Mouse (Mus musculus): ENCODE measurements around the gene Rhoa. TPM values are rescaled to one million over a fixed set of nuclear protein-coding genes. Genes with fewer than 3 reads are reported as not detected.
A peak's percentile ranks its signal among the peaks of the same experiment; 100 is the strongest.

Gene Rhoa
- polyA plus RNA-seq, 1 experiment from 2014 or later, result 288 TPM

DNA sequence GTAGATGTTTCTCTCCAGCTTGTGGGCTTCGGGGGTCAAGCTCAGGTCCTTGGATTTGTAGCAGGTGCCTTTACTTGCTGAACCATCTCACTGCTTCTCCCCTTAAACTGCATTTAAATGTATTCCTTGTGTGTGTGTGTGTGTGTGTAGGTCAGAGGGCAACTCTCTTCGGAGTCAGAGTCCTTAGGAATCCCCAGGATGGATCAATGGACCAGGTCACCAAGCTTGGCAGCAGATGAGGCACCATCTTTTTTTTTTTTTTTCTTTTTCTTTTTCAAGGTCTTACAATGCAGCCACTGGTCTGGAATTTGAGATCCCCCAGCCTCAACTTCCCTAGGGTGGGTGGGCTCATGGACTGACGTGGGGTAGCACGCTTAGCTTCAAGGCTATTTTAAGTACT, 38.5 kb downstream of the Rhoa start:
- 85% methylated on average over 4 of the region's 4 CpGs for WGBS
- Histone ChIP-seq H3K4me3 (replicated peaks) (no peak overlapping the region), H3K4me2 (replicated peaks) (no peak overlapping the region), H3K27ac (no peak overlapping the region), H3K27me3 (no peaks in the 10 kb centered on the region), H3K36me3 (no peaks in the 10 kb centered on the region), H3K4me1 (replicated peaks) (peaks cover 43% of the 10 kb centered on the region), H3K9me3 (no peaks in the 10 kb centered on the region), H3K9ac (replicated peaks) (no peak overlapping the region)
- ATAC-seq, result no peak

DNA sequence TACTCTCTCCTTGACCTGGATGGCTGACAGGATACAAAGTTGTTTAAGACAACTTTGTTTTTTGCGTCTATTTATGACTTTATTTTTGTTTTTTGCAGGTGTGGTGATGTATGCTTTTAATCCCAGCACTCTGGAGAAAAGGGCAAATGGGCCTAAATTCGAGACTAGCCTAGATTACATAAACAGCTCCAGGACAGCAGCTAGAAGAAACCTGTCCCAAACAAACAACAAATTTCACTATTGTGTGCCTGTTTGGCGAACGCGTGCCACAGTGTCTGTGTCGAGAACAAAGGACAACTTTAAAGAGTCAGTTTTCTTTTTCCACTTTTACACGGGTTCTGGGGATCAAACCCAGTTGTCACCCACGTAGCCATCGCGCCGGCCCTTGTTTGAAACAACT, 41.1 kb downstream of the Rhoa start:
- H3K4me3 ChIP-seq (replicated peaks), result peak overlapping the region; percentile 75
- peaks cover 24% of the 10 kb centered on the region for H3K36me3 ChIP-seq
- H3K9me3 ChIP-seq, result no peaks in the 10 kb centered on the region
- ATAC-seq, result no peak
- H3K9ac ChIP-seq (replicated peaks), result peak overlapping the region; percentile 86
- peak overlapping the region; percentile 75 for H3K4me2 ChIP-seq (replicated peaks)
- H3K4me1 ChIP-seq (replicated peaks), result peaks cover 30% of the 10 kb centered on the region
- no peaks in the 10 kb centered on the region for H3K27me3 ChIP-seq
- WGBS, result 4% methylated on average over 11 of the region's 11 CpGs
- H3K27ac ChIP-seq, result peak overlapping the region; percentile 98

DNA sequence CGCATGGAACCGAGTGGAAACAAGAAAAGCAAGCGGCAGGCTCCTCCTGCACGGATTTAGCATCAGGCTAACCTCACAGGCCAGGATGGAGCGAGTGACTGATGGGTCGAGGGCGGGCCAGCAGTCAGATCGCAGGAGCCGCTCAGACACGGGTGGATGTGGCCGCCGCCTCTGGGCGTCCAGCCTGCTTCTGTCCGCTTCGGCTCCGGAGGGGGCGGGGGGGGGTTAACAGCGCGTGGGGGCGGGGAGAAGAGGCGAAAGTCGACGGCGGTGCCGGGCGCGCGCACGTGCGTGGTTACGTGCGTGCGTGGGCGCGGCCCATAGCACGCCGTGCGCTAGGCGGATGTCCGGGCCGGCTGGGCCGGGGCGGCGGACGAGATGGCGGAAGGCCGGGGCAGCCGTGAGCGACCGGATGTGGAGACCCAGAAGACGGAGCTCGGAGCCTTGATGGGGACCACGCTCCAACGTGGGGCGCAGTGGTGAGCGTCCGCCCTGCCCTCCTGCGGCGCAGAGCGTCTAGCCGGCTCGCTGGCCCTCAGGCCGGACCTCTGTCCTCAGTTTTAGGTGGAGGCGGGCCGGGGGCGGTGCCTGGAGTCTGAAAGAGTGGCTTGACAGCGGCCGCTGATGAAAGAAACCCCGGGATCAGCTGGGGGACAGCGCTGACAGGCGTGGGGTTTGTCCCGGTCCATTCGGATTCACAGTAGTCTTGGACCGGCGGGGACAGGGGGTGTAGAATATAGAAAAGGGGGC, 41.8 kb downstream of the Rhoa start, which contains the start of gene Usp4:
Gene Usp4 (plus strand): TSS at position 314 of the 750 bp plus-strand sequence.
- Histone ChIP-seq H3K9ac (replicated peaks) (peak within 1 kb of the TSS; percentile 86), H3K36me3 (peaks cover 30% of the 10 kb centered on the region), H3K27ac (peak within 1 kb of the TSS; percentile 98), H3K27me3 (no peaks in the 10 kb centered on the region), H3K9me3 (no peaks in the 10 kb centered on the region), H3K4me1 (replicated peaks) (peaks cover 30% of the 10 kb centered on the region), H3K4me3 (replicated peaks) (peak within 1 kb of the TSS; percentile 75), H3K4me2 (replicated peaks) (peak within 1 kb of the TSS; percentile 75)
- peak; percentile 98 for ATAC-seq
- under 1% methylated on average over 63 of the region's 75 CpGs for WGBS

DNA sequence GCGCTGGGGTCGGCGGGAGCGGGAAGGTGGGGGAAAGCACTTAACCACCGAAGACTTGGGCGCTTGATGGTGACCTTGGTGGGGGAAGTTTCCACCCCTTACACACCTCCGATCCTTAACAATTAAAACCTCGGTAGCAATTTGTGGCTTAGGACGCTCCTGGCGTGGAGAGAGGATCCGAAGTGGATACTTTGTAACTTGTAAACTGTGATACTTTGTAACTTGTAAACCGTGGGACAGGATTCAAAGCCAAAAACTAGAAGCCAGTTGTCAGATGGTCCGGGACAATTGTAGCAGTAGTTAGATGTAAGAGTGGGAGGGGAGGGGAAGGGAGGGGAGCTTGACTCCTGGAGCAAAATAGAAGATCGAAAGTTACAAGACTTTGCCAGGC, 42.4 kb downstream of the Rhoa start:
- ATAC-seq, result no peak
- H3K27ac ChIP-seq, result peak overlapping the region; percentile 98
- H3K4me3 ChIP-seq (replicated peaks), result peak overlapping the region; percentile 75

DNA sequence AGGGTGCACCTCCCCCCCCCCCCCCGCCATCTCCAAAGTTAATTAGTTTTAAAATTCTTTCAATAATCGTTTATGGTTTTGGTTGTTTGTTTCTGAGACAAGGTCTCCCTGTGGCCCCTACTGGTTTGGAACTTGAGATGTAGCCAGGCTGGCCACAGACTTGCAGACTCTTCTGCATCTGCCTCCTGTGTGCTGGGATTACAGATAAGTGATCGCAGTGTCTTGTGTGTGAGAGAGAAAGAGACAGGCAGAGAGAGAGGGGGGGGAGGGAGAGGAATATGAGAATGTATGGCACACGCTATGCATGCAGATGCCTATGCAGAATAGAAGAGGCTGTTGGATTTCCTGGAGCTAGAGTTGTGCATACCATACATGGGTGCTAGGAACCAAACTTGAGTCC, 43.8 kb downstream of the Rhoa start:
- H3K36me3 ChIP-seq, result peaks cover 51% of the 10 kb centered on the region
- no peak overlapping the region for H3K9ac ChIP-seq (replicated peaks)
- 0 out of 2 replicates have a peak overlapping the region, but pooled peaks have one; percentile 75 for H3K4me2 ChIP-seq (replicated peaks)
- no peaks in the 10 kb centered on the region for H3K27me3 ChIP-seq
- peaks cover 30% of the 10 kb centered on the region for H3K4me1 ChIP-seq (replicated peaks)
- H3K4me3 ChIP-seq (replicated peaks), result no peak overlapping the region
- H3K9me3 ChIP-seq, result no peaks in the 10 kb centered on the region
- no peak for ATAC-seq
- 92% methylated on average over 4 of the region's 4 CpGs for WGBS
- H3K27ac ChIP-seq, result no peak overlapping the region

More for the DNA sequence above, 42.4 kb downstream of the Rhoa start:
- 9% methylated on average over 14 of the region's 14 CpGs for WGBS
- Histone ChIP-seq H3K4me1 (replicated peaks) (peaks cover 30% of the 10 kb centered on the region), H3K9me3 (no peaks in the 10 kb centered on the region), H3K36me3 (peaks cover 36% of the 10 kb centered on the region), H3K27me3 (no peaks in the 10 kb centered on the region), H3K4me2 (replicated peaks) (peak overlapping the region; percentile 75), H3K9ac (replicated peaks) (peak overlapping the region; percentile 86)

DNA sequence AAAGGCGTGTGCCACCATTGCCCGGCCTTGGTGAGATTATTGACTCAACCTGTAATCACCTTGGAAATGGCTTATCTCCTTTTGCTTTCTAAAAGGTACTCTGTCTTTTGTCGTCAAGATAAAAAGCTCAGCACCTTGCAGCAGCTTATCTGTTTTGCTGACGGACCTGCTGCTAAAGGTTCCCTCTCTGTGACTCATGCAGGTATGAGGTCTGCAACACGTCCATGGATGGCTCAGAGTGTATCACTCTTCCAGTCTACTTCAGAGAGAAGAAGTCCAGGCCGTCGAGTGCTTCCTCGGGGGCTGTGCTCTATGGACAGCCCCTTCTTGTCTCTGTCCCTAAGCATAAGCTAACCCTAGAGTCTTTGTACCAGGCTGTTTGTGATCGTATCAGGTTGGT, 72.3 kb downstream of the Rhoa start:
- H3K27me3 ChIP-seq, result no peaks in the 10 kb centered on the region
- H3K9me3 ChIP-seq, result no peaks in the 10 kb centered on the region
- H3K4me3 ChIP-seq (replicated peaks), result no peak overlapping the region
- 93% methylated on average over 9 of the region's 9 CpGs for WGBS
- no peak overlapping the region for H3K27ac ChIP-seq
- ATAC-seq, result no peak
- no peak overlapping the region for H3K4me2 ChIP-seq (replicated peaks)
- no peak overlapping the region for H3K9ac ChIP-seq (replicated peaks)
- peaks cover 95% of the 10 kb centered on the region for H3K36me3 ChIP-seq
- no peaks in the 10 kb centered on the region for H3K4me1 ChIP-seq (replicated peaks)

DNA sequence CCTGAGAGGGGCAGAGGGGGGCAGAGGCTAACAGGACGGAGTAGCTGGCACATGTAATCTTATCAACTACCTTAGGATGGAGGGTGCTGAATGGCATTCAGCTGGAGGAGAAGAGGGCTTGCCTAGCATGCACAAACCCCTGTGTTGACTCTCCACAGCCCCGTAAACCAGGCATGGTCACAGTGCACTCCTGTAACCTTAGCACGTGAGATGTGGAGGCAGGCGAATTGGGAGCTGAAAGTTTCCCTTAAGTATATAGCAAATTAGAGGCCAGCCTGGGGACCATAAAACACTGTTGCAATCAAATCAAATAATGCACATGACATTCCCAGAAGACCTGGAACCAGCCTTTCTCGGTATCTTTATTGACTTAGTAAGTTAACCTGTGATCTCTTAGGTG, 72.8 kb downstream of the Rhoa start:
- H3K9ac ChIP-seq (replicated peaks), result no peak overlapping the region
- no peaks in the 10 kb centered on the region for H3K4me1 ChIP-seq (replicated peaks)
- H3K4me3 ChIP-seq (replicated peaks), result no peak overlapping the region
- H3K4me2 ChIP-seq (replicated peaks), result no peak overlapping the region
- peaks cover 95% of the 10 kb centered on the region for H3K36me3 ChIP-seq
- no peak for ATAC-seq
- H3K27ac ChIP-seq, result no peak overlapping the region
- H3K27me3 ChIP-seq, result no peaks in the 10 kb centered on the region
- no peaks in the 10 kb centered on the region for H3K9me3 ChIP-seq
- 95% methylated on average over 5 of the region's 5 CpGs for WGBS

DNA sequence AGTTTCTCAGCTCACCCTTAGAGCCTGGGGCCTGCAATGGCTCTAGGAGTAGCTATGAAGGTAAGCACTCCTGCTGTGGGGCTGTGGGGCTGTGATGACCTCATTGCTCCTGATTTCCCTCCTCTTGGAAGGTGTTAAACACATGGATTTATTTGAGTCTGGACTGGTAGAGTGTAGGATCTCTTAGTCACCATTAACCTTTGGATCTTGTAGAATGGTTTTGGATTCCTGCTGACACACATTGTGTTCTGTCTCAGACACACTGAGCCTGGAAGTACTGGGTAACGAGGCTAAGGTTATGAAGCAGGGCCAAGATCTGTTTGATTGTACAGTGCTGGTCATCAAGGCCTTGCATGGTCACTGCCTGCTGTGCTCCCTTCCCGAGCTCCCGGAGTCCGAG, 73.4 kb downstream of the Rhoa start:
- Histone ChIP-seq H3K27me3 (no peaks in the 10 kb centered on the region), H3K9me3 (no peaks in the 10 kb centered on the region), H3K4me2 (replicated peaks) (no peak overlapping the region), H3K4me3 (replicated peaks) (no peak overlapping the region), H3K36me3 (peaks cover 95% of the 10 kb centered on the region), H3K27ac (no peak overlapping the region), H3K9ac (replicated peaks) (no peak overlapping the region), H3K4me1 (replicated peaks) (no peaks in the 10 kb centered on the region)
- no peak for ATAC-seq
- 93% methylated on average over 4 of the region's 4 CpGs for WGBS

DNA sequence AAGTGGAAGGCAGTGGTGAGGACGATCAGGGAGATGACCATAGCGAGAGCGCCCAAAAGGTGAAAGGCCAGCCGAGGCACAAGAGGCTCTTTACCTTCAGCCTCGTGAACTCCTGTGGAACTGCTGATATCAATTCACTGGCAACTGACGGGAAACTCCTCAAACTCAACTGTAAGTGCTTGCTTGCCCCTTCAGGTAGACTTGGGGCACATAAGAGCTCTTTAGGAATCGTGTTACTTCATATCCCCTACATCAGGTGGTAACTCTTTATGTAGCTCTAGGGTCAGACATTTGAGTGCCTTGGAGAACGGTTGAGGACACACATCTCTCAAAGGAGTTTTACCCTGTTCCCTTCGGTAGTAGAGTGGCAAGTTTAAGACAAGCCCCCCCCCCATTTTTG, 75.5 kb downstream of the Rhoa start:
- H3K4me3 ChIP-seq (replicated peaks), result no peak overlapping the region
- no peaks in the 10 kb centered on the region for H3K9me3 ChIP-seq
- H3K4me1 ChIP-seq (replicated peaks), result no peaks in the 10 kb centered on the region
- WGBS, result 96% methylated on average over 9 of the region's 9 CpGs
- H3K27me3 ChIP-seq, result no peaks in the 10 kb centered on the region
- peaks cover 96% of the 10 kb centered on the region for H3K36me3 ChIP-seq
- no peak for ATAC-seq
- no peak overlapping the region for H3K9ac ChIP-seq (replicated peaks)
- no peak overlapping the region for H3K4me2 ChIP-seq (replicated peaks)
- no peak overlapping the region for H3K27ac ChIP-seq

DNA sequence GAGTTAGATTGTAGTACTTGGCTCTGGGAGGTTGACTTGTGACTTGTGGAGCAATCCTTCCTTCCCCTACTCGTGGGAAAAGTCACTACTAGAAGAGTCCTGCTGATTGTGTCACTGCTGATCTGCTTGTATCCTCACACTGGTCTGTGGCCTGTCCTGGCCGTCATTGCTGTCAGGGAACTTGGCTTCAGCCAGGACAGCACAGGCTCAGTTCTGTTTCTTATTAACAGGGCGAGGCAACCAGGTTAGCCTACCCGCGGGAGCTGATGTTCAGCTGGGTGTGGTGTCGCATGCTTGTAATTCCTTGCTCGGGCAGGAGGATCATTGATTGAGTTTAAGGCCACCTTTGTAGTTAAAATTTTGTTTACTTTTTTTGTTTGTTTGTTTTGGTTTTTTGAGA, 79.1 kb downstream of the Rhoa start:
- WGBS, result 89% methylated on average over 7 of the region's 7 CpGs
- ATAC-seq, result no peak
- Histone ChIP-seq H3K4me3 (replicated peaks) (no peak overlapping the region), H3K27ac (no peak overlapping the region), H3K36me3 (peaks cover 95% of the 10 kb centered on the region), H3K4me2 (replicated peaks) (no peak overlapping the region), H3K9ac (replicated peaks) (no peak overlapping the region), H3K9me3 (no peaks in the 10 kb centered on the region), H3K4me1 (replicated peaks) (no peaks in the 10 kb centered on the region), H3K27me3 (no peaks in the 10 kb centered on the region)

DNA sequence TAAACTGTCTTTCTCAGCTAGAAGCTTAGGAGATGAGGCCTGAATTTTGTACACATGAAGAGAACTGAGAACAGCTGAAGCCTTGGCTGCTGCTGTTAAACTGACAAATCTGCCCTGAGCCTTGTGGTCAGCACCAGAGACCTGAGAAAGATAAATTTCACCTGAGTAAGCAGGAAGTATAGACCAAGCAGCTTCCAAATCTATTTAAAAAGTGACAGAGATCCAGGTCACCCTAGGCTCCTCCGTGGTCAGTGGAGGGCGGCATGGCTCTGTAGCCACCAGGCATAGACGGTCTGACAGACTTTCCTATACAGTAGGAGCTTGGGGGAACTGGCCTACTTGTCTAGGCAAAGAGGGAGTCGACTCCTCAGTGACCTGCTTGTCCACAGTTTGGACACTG, 80.9 kb downstream of the Rhoa start:
- H3K36me3 ChIP-seq, result peaks cover 92% of the 10 kb centered on the region
- no peak for ATAC-seq
- no peaks in the 10 kb centered on the region for H3K9me3 ChIP-seq
- no peaks in the 10 kb centered on the region for H3K4me1 ChIP-seq (replicated peaks)
- H3K27ac ChIP-seq, result no peak overlapping the region
- 94% methylated on average over 4 of the region's 4 CpGs for whole genome bisulfite sequencing
- no peak overlapping the region for H3K4me2 ChIP-seq (replicated peaks)
- H3K4me3 ChIP-seq (replicated peaks), result no peak overlapping the region
- H3K9ac ChIP-seq (replicated peaks), result no peak overlapping the region
- H3K27me3 ChIP-seq, result no peaks in the 10 kb centered on the region

Data from midbrain, embryonic 13.5 days (tissue).